Mouse (Mus musculus): ENCODE data around the gene Slc35f6. TPM values are rescaled to one million over a fixed set of nuclear protein-coding genes. Genes with fewer than 3 reads are reported as not detected.

Slc35f6 gene
- polyA plus RNA-seq, 1 experiment: 29.4 TPM

GRCm38 (mm10) chr5:30609094-30609493 is 38.6 kb upstream of the Slc35f6 start:
- H3K4me1 ChIP-seq (ENCODE audit: control insufficient read depth, insufficient read depth, low read length): no peaks in the 10 kb centered on the region; the same call in 1 of the 2 replicates
- H3K27me3 ChIP-seq (ENCODE audit: control insufficient read depth, insufficient read depth, low read length): no peaks in the 10 kb centered on the region
- no peak for TF ChIP-seq CTCF (IDR thresholded peaks at IDR 0.05; ENCODE audit: control insufficient read depth, insufficient read depth, insufficient replicate concordance, low read depth, low read length)
- TF ChIP-seq POLR2A (IDR thresholded peaks at IDR 0.05; ENCODE audit: control insufficient read depth, low read depth, low read length): no peak
- H3K27ac ChIP-seq (ENCODE audit: control insufficient read depth, insufficient read depth, low read depth, low read length): no peak overlapping the region
- no peak overlapping the region for H3K4me3 ChIP-seq (ENCODE audit: control insufficient read depth, low read depth, low read length)
- no peaks in the 10 kb centered on the region for H3K36me3 ChIP-seq (ENCODE audit: control insufficient read depth, insufficient read depth, low read length)

DNA sequence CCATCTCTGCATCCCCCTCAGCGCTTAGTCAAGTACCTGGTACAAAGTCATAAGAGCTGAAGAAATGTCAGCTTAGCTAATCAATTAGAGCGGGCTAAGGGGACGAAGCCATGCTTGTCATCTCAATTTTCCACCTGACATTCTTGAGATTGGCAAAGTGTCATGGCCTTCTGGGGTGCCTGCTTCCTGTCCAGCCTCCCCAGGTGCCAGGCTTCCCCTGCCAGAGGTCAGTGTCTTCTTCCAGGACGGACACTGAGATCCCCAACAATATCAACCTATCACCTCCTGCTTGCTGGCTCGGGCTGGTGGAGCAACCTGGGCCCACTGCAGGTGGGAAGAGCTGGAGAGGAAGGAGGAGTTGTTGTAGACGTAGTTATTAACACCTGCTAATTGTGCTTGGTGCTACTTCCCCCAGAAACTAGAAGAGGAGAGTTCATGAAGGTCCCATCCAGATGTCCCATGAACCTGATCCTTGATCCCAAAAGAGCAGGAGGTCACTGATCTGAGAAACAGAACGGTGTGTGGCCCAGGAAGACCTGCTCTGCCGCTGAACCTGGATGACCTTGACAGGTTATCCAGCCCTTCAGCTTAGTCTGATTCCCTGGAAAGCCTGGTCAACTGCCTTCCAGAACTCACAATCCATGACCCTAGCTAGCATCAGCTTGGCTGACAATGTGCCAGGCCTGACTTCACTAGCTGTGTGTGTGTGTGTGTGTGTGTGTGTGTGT is 37.7 kb upstream of the Slc35f6 start:
- Histone ChIP-seq H3K27ac (ENCODE audit: control insufficient read depth, insufficient read depth, low read depth, low read length) (no peak overlapping the region), H3K4me1 (ENCODE audit: control insufficient read depth, insufficient read depth, low read length) (no peaks in the 10 kb centered on the region; the same call in 1 of the 2 replicates), H3K36me3 (ENCODE audit: control insufficient read depth, insufficient read depth, low read length) (no peaks in the 10 kb centered on the region), H3K4me3 (ENCODE audit: control insufficient read depth, low read depth, low read length) (no peak overlapping the region), H3K27me3 (ENCODE audit: control insufficient read depth, insufficient read depth, low read length) (no peaks in the 10 kb centered on the region)
- TF ChIP-seq POLR2A (IDR thresholded peaks at IDR 0.05; ENCODE audit: control insufficient read depth, low read depth, low read length) (no peak), CTCF (IDR thresholded peaks at IDR 0.05; ENCODE audit: control insufficient read depth, insufficient read depth, insufficient replicate concordance, low read depth, low read length) (no peak)

- Histone ChIP-seq H3K4me3 (ENCODE audit: control insufficient read depth, low read depth, low read length) (no peak overlapping the region), H3K27me3 (ENCODE audit: control insufficient read depth, insufficient read depth, low read length) (no peaks in the 10 kb centered on the region), H3K36me3 (ENCODE audit: control insufficient read depth, insufficient read depth, low read length) (no peaks in the 10 kb centered on the region), H3K4me1 (ENCODE audit: control insufficient read depth, insufficient read depth, low read length) (no peaks in the 10 kb centered on the region; the same call in 1 of the 2 replicates), H3K27ac (ENCODE audit: control insufficient read depth, insufficient read depth, low read depth, low read length) (no peak overlapping the region)
- no peak for TF ChIP-seq POLR2A (IDR thresholded peaks at IDR 0.05; ENCODE audit: control insufficient read depth, low read depth, low read length)
Observed at GRCm38 (mm10) chr5:30611091-30611490, 36.6 kb upstream of the Slc35f6 start.

GRCm38 (mm10) chr5:30611689-30612088 is 36.0 kb upstream of the Slc35f6 start:
- TF ChIP-seq POLR2A (IDR thresholded peaks at IDR 0.05; ENCODE audit: control insufficient read depth, low read depth, low read length) (no peak), CTCF (IDR thresholded peaks at IDR 0.05; ENCODE audit: control insufficient read depth, insufficient read depth, insufficient replicate concordance, low read depth, low read length) (no peak)

GRCm38 (mm10) chr5:30612575-30612974 is 35.2 kb upstream of the Slc35f6 start:
- TF ChIP-seq CTCF (IDR thresholded peaks at IDR 0.05; ENCODE audit: control insufficient read depth, insufficient read depth, insufficient replicate concordance, low read depth, low read length): no peak
- TF ChIP-seq POLR2A (IDR thresholded peaks at IDR 0.05; ENCODE audit: control insufficient read depth, low read depth, low read length): no peak
- Histone ChIP-seq H3K27me3 (ENCODE audit: control insufficient read depth, insufficient read depth, low read length) (no peaks in the 10 kb centered on the region), H3K36me3 (ENCODE audit: control insufficient read depth, insufficient read depth, low read length) (no peaks in the 10 kb centered on the region), H3K4me1 (ENCODE audit: control insufficient read depth, insufficient read depth, low read length) (no peaks in the 10 kb centered on the region; the same call in 1 of the 2 replicates), H3K4me3 (ENCODE audit: control insufficient read depth, low read depth, low read length) (no peak overlapping the region), H3K27ac (ENCODE audit: control insufficient read depth, insufficient read depth, low read depth, low read length) (no peak overlapping the region)

More at GRCm38 (mm10) chr5:30611689-30612088, 36.0 kb upstream of the Slc35f6 start:
- Histone ChIP-seq H3K4me3 (ENCODE audit: control insufficient read depth, low read depth, low read length) (no peak overlapping the region), H3K27me3 (ENCODE audit: control insufficient read depth, insufficient read depth, low read length) (no peaks in the 10 kb centered on the region), H3K27ac (ENCODE audit: control insufficient read depth, insufficient read depth, low read depth, low read length) (no peak overlapping the region), H3K36me3 (ENCODE audit: control insufficient read depth, insufficient read depth, low read length) (no peaks in the 10 kb centered on the region), H3K4me1 (ENCODE audit: control insufficient read depth, insufficient read depth, low read length) (no peaks in the 10 kb centered on the region; the same call in 1 of the 2 replicates)

GRCm38 (mm10) chr5:30613242-30613641 is 34.5 kb upstream of the Slc35f6 start:
- Histone ChIP-seq H3K27ac (ENCODE audit: control insufficient read depth, insufficient read depth, low read depth, low read length) (no peak overlapping the region), H3K4me1 (ENCODE audit: control insufficient read depth, insufficient read depth, low read length) (no peaks in the 10 kb centered on the region; the same call in 1 of the 2 replicates)

DNA sequence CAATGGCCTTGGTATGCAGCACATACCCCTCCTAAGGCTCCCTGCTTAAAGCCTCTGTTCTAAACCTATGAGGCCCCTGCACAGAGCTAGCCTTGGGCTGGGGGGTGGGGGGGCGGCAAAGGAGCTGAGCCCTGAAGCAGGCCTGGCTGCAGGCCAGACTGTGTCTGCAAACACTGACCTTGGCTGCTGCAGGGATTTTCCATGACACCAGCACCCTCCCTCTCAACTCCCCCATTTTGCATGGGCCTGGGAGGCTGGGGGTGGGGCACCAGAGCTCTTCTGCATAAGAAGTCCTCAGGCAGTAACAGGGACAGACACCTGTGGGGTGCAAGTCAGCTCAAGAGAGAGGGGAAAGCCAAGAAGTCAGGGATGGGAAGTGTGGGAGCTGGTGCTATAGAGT is 33.5 kb upstream of the Slc35f6 start:
- H3K27me3 ChIP-seq (ENCODE audit: control insufficient read depth, insufficient read depth, low read length): no peaks in the 10 kb centered on the region
- H3K4me1 ChIP-seq (ENCODE audit: control insufficient read depth, insufficient read depth, low read length): no peaks in the 10 kb centered on the region; the same call in 1 of the 2 replicates

More at GRCm38 (mm10) chr5:30613242-30613641, 34.5 kb upstream of the Slc35f6 start:
- no peaks in the 10 kb centered on the region for H3K27me3 ChIP-seq (ENCODE audit: control insufficient read depth, insufficient read depth, low read length)
- no peak overlapping the region for H3K4me3 ChIP-seq (ENCODE audit: control insufficient read depth, low read depth, low read length)
- no peaks in the 10 kb centered on the region for H3K36me3 ChIP-seq (ENCODE audit: control insufficient read depth, insufficient read depth, low read length)
- no peak for TF ChIP-seq POLR2A (IDR thresholded peaks at IDR 0.05; ENCODE audit: control insufficient read depth, low read depth, low read length)
- TF ChIP-seq CTCF (IDR thresholded peaks at IDR 0.05; ENCODE audit: control insufficient read depth, insufficient read depth, insufficient replicate concordance, low read depth, low read length): no peak

More for the DNA sequence above, 33.5 kb upstream of the Slc35f6 start:
- H3K27ac ChIP-seq (ENCODE audit: control insufficient read depth, insufficient read depth, low read depth, low read length): no peak overlapping the region
- H3K4me3 ChIP-seq (ENCODE audit: control insufficient read depth, low read depth, low read length): no peak overlapping the region
- no peaks in the 10 kb centered on the region for H3K36me3 ChIP-seq (ENCODE audit: control insufficient read depth, insufficient read depth, low read length)
- TF ChIP-seq POLR2A (IDR thresholded peaks at IDR 0.05; ENCODE audit: control insufficient read depth, low read depth, low read length): no peak
- TF ChIP-seq CTCF (IDR thresholded peaks at IDR 0.05; ENCODE audit: control insufficient read depth, insufficient read depth, insufficient replicate concordance, low read depth, low read length): no peak

Measured in testis, adult 2 months (tissue).